Mouse (Mus musculus): ENCODE data around the gene Mtg1.

Gene Mtg1

GRCm38 (mm10) chr7:140137135-140138020 lies at the start of gene Mtg1:
Mtg1 (plus strand) TSS chr7:140137564.
- peak; percentile 92 for DNase-seq (ENCODE audit: low spot score)

DNA sequence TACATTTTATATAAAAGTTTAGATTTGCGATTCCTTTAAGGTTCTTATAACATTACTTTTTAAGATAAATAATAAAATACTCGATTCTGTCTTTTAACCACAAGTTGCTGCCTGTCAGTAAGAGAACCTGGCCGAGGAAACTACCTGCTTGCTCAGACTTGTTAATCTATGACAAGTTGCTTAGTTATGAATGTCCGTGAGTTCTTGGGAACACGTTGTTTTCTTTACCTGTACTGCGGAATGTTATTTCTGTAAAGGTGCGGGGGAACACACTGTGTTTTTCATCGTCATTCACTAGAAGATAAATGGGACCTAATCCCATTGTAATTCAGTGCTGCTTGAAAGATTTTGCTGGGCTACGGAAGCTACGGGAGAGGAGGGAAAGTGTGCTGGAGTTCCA lies 46.8 kb upstream of the Mtg1 start:
- DNase-seq (ENCODE audit: low spot score), result no peak

GRCm38 (mm10) chr7:140092924-140093528 lies 44.3 kb upstream of the Mtg1 start, which contains the start of gene Prap1:
Prap1 (plus strand) TSS chr7:140093395.
- DNase-seq (ENCODE audit: low spot score), result no peak

- DNase-seq (ENCODE audit: low spot score), result no peak
These were observed 42.4 kb upstream of the Mtg1 start for GRCm38 (mm10) chr7:140094954-140095353.

DNA sequence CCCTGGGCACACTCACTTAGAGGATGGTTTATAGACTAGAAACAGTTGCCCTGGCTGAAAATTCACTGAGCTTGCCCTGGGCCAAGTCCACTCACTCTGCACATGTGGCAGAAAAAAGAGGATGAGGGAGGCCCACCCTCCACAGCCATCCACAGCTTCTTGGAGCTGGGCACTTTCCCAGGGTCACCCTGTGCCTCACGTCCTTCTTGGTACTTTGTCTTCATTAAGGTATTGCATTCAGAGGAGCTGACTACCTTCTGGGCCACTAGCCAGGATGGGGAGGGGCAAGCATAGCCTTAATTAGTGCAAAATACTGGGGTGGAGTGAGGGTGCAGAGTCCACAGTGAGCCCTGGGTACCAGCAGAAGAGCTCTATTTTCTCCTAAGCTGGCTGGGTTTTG lies 41.8 kb upstream of the Mtg1 start:
- no peak for DNase-seq (ENCODE audit: low spot score)

- no peak for DNase-seq (ENCODE audit: low spot score)
These were observed 41.3 kb upstream of the Mtg1 start for GRCm38 (mm10) chr7:140096055-140096454.

DNA sequence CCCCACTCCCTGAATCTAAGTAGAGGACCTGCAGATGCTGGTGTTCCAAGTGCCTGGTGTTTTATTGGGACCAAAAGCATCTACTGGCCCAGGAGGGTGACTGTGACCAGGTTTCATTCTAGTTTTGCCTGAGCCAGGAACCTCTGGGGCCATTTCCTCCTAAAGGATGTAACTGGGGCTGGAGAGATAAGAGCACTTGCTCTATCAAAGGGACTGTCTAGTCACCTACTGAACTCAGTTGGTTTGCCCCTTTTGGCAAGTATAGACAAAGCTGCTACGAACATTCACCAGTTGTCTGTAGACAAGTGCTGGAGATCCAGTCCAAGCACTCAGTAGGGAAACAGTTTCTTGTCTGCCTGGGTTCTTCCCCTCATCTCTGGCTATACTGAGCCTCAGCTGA lies 38.9 kb upstream of the Mtg1 start:
- DNase-seq (ENCODE audit: low spot score), result no peak

DNA sequence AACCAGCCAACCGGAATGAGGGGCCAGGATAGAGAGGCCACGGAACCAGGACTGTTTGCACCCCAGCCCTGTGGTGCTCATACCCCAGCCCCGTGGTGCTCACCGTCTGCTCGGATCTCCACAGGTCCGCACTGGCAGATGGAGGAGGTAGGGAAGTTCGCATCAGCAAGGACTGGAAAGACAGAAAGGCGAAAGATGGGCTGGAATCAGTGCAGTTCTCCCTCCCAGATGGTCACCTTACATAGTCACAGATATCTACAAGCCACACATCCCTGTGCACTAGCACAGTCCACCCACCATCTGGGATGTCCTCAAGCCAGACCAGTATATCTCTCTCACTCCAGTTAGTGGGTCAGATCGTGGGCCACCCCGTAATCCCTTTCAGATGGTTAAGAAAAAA lies 35.9 kb upstream of the Mtg1 start:
- no peak for DNase-seq (ENCODE audit: low spot score)

- DNase-seq (ENCODE audit: low spot score), result peak; percentile 75
These were observed 35.1 kb upstream of the Mtg1 start, which contains the start of gene Fuom for GRCm38 (mm10) chr7:140101993-140102860. Fuom (minus strand) TSS chr7:140102441.

- DNase-seq (ENCODE audit: low spot score), result no peak
These were observed 33.4 kb upstream of the Mtg1 start for GRCm38 (mm10) chr7:140104009-140104408.

DNA sequence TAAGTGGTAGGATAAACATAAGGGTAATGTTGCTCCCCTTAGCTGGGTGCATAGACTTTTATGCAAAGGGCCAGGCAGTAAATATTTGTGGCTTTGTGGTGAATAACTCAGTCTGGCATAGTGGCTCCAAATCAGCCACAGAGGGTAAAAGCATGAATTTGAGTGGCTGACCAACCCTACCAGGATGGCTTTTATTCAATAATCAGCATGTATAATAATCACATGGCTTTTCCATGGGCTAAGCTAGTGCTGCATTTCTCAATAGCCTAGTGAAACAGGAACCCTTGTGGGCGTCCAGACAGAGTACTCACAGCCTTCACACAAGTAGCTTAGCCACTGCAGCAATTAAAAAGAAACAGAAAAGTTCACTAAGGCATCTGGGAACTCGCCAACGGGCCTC lies 25.4 kb upstream of the Mtg1 start:
- DNase-seq (ENCODE audit: low spot score), result no peak

DNA sequence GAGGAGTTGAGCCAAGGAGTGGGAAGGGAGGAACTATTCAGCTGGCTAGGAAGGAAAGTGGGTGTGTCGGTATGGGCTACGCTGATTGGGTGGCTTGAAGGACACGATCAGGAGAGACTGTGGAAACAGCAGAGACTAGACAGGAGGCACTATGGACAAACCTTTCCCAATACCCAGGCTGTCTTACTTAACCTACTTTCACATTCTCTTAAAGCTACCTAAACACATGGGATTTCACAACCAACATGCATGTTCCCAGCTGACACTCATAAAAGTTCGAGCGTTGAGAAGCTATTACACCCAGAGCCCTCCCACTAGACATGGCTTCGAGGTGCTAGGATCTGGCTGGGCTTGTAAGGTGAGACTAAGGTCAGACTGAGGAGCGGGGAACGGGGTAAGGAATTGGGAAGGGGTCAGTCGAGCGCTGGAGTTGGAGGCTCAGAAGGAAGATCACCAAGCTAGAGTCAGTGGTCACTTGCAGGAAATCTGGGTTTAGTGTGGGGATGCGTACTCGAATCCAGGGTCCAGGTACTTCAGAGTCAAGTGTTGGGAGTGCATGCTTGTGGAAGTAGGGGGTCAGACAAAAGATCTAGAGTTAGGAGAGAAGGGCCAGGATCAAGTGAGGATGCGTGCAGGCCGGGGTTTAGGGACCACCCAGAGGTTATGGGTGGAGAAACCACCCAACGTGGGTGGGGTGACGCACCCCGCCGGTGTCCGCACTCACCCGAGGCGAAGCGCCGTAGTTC lies 21.6 kb upstream of the Mtg1 start, which contains the start of gene Paox:
Gene Paox, plus strand, starts transcription at position 217 of the 746 bp plus-strand sequence.
- peak; percentile 76 for DNase-seq (ENCODE audit: low spot score)

DNA sequence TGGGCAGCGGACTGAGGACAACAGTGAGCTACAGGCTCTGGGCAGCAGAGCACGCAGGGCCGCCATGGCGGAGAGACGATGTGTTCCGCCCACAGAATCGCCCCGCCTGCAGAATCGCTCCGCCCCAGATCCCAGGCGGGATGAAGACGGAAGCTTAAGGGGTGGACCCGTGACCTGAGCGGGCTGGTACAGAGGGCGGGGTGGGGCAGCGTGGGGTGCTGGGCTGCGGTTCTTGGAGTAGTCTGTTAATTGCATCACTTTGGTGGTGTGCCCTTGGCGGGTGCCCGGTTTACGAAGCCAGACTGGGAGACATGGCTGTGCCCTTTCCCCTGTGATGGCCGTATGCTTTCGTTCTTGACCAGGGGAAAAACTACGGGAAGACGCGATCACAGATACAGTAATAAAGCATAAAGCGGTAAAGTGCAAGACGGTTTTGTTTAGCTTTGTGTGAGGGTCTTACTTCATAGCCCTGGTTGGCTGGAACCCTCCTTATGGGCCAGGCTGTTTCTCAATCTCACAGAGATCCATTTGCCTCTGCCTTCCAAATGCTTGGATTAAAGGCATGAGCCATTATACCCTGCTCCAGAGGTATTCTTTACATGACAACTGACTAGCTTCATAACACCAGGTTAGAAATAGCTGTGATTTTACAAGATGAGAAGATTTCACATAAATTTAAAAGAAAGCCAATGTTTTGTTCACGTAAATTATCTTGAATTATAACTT lies 20.9 kb upstream of the Mtg1 start, which contains the start of gene Echs1:
Gene Echs1, minus strand, starts transcription at position 148 of the 726 bp plus-strand sequence.
- peak; percentile 90 for DNase-seq (ENCODE audit: low spot score)

DNA sequence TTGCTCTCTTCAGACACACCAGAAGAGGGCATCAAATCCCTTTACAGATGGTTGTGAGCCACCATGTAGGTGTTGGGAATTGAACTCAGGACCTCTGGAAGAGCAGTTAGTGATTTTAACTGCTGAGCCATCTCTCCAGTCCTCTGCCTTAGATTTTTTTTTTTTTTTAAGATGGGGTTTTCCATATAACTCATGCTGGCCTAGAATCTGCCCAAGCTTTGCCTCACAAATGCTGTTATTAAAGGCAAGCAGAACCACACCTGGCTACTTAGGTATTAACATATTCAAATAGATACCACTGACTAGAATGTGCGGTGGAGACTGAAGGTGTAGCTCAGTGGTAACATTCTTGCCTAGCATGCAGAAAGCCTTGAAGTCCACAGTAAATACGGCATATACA lies 16.9 kb upstream of the Mtg1 start:
- DNase-seq (ENCODE audit: low spot score), result no peak

- DNase-seq (ENCODE audit: low spot score), result no peak
These were observed 15.9 kb upstream of the Mtg1 start for GRCm38 (mm10) chr7:140121338-140121910.

GRCm38 (mm10) chr7:140122765-140123164 lies 14.6 kb upstream of the Mtg1 start:
- no peak for DNase-seq (ENCODE audit: low spot score)

DNA sequence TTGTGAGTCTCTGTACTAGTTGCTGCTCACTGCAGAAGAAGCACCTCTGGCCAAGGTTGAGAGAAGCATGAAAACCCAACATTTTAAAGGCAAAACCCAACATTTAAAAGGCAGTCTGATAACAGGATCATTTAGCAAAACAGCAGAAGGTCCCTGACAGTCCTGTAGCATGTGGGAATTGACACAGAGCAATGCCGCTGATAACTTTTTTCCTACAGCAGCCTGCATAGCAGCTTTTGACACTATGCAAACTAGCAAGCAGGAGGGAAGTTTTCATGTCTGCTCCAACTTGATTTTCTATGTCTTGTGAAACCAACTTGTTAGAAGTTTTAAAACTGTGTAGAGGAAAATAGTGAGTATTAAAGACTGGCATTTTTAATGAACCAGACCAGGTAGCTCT lies 13.0 kb upstream of the Mtg1 start:
- DNase-seq (ENCODE audit: low spot score), result no peak

DNA sequence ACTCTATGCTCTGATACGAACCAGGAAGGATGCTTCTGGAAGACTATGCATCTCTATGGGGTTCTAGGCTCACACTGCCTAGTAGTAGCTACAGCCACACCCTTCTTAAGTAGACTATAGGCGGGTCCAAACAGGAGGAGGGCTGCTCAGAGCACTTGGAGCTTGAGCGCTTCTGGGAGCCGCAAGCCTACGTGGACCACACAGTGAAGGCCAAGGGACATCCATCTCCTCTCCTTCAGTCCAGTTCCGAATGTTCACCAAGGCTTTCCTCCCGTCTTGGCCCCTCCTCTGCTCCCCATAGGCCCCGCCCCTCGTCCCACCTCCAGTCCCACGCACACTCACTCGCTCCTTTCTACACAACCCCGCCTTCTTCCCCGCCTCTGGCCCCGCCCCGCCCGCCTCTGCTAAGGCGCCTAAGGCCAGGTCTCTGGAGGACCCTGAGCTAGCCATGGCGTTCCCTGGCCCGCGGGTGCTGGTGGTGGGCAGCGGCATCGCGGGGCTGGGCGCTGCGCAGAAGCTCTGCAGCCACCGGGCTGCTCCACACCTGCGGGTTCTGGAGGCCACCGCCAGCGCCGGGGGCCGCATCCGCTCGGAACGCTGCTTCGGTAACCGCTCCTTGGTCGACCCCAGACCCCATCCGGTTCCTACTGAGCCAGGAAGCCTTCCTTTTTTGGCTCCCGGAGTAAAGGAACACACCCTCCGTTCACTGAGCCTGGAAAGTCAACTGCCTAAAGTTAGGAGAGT lies 11.9 kb upstream of the Mtg1 start:
- peak; percentile 87 for DNase-seq (ENCODE audit: low spot score)

DNA sequence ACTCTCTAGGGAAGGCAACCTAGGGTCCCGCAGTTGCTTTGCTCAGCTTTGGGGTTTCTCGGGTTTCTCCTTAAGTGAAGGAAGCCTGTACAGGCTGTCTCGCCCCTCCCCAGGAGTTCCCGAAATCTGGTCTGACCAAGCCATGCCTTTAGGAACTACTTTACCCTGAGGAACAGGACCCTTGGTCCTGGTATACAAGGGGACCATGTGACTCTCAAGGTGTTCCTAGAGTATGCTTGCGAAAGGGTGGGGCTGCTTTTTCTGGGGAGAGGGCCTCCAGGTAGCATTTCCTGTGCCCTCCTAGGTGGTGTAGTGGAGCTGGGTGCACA lies 11.4 kb upstream of the Mtg1 start:
- DNase-seq (ENCODE audit: low spot score), result no peak

GRCm38 (mm10) chr7:140126934-140127333 lies 10.4 kb upstream of the Mtg1 start:
- no peak for DNase-seq (ENCODE audit: low spot score)
